Mouse (Mus musculus): ENCODE measurements at regions not wholly inside any gene's neighbourhood (a gene's known extent, or its start where the extent isn't known, plus 50 kb on each side); places are given as distances from the start of the nearest gene placed in this dataset.

DNA sequence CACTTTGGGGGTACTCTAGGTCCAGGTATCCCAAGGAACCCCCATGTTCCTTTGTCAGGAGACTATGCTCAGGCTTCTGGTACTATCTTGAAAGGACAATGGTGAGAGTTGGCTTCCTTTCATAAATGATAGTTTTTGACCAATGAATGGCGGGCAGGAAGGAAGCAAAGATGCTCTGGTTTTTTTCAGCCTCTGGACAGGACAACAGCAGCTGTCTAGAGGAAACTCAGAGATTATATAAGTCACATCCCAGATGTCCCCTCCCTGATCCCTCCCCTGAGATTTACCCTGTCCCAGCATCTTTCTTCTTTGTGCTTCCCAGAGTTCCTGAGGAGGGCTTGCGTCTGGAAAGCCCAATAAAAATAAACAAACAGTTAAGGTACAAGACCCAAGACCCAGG is 282.7 kb downstream of the Cd83 start:
- TF ChIP-seq CTCF (IDR thresholded peaks at IDR 0.05; ENCODE audit: extremely low read depth, insufficient read depth, low read length) (no peak), POLR2A (IDR thresholded peaks at IDR 0.05; ENCODE audit: extremely low read depth, insufficient read depth, low read length) (no peak)
